Comparison of ENCODE assay signal across 8 mouse cellular contexts in the genomic region with DNA sequence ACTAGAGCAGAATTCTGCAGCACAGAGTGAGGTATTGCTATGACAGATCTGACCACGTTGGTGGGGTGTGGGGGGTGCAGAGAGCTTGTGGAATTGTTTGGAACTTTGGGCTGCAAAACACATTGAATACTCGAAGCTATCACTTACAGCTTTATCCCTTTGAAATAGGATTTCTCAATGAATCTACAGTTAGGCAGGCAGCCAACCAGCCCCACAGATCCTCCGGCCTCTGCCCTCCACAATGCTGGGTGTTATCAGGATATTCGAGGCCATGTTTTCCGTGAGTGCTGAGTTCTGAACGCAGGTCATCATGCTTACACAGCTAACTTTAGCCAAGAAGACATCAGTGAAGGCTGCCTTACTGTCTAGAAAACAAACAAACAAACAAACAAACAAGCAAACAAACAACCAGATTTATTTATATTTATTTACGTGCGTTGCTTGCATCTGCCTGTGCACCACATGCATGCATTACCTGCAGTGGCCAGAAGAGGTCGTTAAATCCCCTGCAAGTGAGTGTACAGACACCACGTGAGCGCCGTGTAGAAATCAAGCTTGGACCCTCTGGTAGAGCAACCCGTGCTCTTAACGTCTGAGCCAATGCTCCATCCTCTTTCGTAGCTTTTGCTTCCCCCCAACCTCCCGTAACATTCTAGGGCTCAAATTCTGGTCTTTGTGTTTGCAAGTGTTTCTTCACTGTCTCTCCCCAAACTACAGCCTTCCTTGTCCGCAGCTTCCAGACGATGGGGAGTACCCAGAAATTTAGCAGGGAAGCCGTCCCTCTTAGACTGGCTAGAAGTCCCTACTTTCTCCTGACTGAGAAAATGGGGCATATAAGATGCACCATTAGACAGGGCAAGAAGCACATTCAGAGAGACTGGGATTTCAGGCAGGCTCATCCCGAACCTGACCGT. TPM values are rescaled to one million over a fixed set of nuclear protein-coding genes. Genes with fewer than 3 reads are reported as not detected.
DNase-seq lines count a peak whose midpoint lies in the region; ATAC-seq and TF ChIP-seq lines count a peak whose summit lies in the region.

No protein-coding gene starts in this region.

- peak; percentile 97 for TF ChIP-seq CTCF in hindbrain, postnatal 0 days (IDR thresholded peaks at IDR 0.05; ENCODE audit: low read depth)
- peak; percentile 67; the same call in 1 of the 2 replicates for TF ChIP-seq CTCF in small intestine, adult 2 months (IDR thresholded peaks at IDR 0.05; ENCODE audit: extremely low read depth, insufficient read length, insufficient replicate concordance, low read depth, low read length)

- H3K27me3 ChIP-seq in hindbrain, postnatal 0 days (ENCODE audit: insufficient read depth, low read length) = no peaks in the 10 kb centered on the region
- no peaks in the 10 kb centered on the region for H3K27me3 ChIP-seq in midbrain, embryonic 12.5 days
- H3K27me3 ChIP-seq in small intestine, adult 2 months (ENCODE audit: control insufficient read depth, insufficient read depth, low read length) = no peaks in the 10 kb centered on the region

- H3K4me1 ChIP-seq in hindbrain, postnatal 0 days (ENCODE audit: insufficient read depth, low read length) = peaks cover 15% of the 10 kb centered on the region
- H3K4me1 ChIP-seq in midbrain, embryonic 12.5 days = peaks cover 28% of the 10 kb centered on the region
- H3K4me1 ChIP-seq in small intestine, adult 2 months (ENCODE audit: control insufficient read depth, insufficient read depth, insufficient read length, low read length) = peaks cover 6% of the 10 kb centered on the region; the same call in 1 of the 2 replicates

- peaks cover 2% of the 10 kb centered on the region; the same call in 1 of the 2 replicates for H3K36me3 ChIP-seq in hindbrain, postnatal 0 days (ENCODE audit: insufficient read depth, low read length)
- peaks cover 7% of the 10 kb centered on the region for H3K36me3 ChIP-seq in midbrain, embryonic 12.5 days
- H3K36me3 ChIP-seq in small intestine, adult 2 months (ENCODE audit: control insufficient read depth, insufficient read depth, low read length) = peaks cover under 1% of the 10 kb centered on the region; the same call in 1 of the 2 replicates

- peak; percentile 62 for ATAC-seq in frontal cortex, adult (ENCODE audit: low TSS enrichment)
- peak; percentile 81 for ATAC-seq in hindbrain, postnatal 0 days
- ATAC-seq in midbrain, embryonic 12.5 days (ENCODE audit: low FRiP score, low read depth) = peak; percentile 70

- WGBS in hindbrain, postnatal 0 days = 22% methylated on average over 21 of the region's 21 CpGs
- 31% methylated on average over 21 of the region's 21 CpGs for WGBS in midbrain, embryonic 12.5 days
- 35% methylated on average over 21 of the region's 21 CpGs for WGBS in small intestine, adult 2 months

- no peaks in the 10 kb centered on the region for H3K9me3 ChIP-seq in hindbrain, postnatal 0 days (ENCODE audit: low read length)
- H3K9me3 ChIP-seq in midbrain, embryonic 12.5 days = no peaks in the 10 kb centered on the region

- H3K9ac ChIP-seq in hindbrain, postnatal 0 days (replicated peaks; ENCODE audit: low read length) = no peak overlapping the region
- no peak overlapping the region for H3K9ac ChIP-seq in midbrain, embryonic 12.5 days (replicated peaks)

- DNase-seq in adrenal gland, adult (ENCODE audit: inconsistent age in 2 of 2, low spot score in 1 of 2) = peak; percentile 64 to 86
- DNase-seq in adrenal gland, adult 8-10 months = no peak
- DNase-seq in cerebellum, adult 8-10 months = peak; percentile 85
- peak; percentile 96 for DNase-seq in hindbrain, postnatal 0 days (ENCODE audit: low spot score)
- peak; percentile 54 to 68 for DNase-seq in left cerebral cortex, adult 8-10 months (ENCODE audit: low spot score in 2 of 2)

- H3K27ac ChIP-seq in hindbrain, postnatal 0 days = peak overlapping the region; percentile 78
- H3K27ac ChIP-seq in midbrain, embryonic 12.5 days (replicated peaks) = peak overlapping the region; percentile 87
- H3K27ac ChIP-seq in small intestine, adult 2 months (ENCODE audit: insufficient read depth, low read depth, low read length) = no peak overlapping the region

- TF ChIP-seq POLR2A in small intestine, adult 2 months (IDR thresholded peaks at IDR 0.05; ENCODE audit: low read depth, low read length) = no peak

- peak overlapping the region; percentile 44 for H3K4me2 ChIP-seq in hindbrain, postnatal 0 days (ENCODE audit: low read depth, low read length)
- peak overlapping the region; percentile 32 for H3K4me2 ChIP-seq in midbrain, embryonic 12.5 days (replicated peaks)

- H3K4me3 ChIP-seq in hindbrain, postnatal 0 days (ENCODE audit: low read length) = no peak overlapping the region
- no peak overlapping the region for H3K4me3 ChIP-seq in midbrain, embryonic 12.5 days
- H3K4me3 ChIP-seq in small intestine, adult 2 months (ENCODE audit: low read depth, low read length) = no peak overlapping the region

RNA-seq across cellular contexts. Expression of a gene that starts 12.1 kb away (rescaled TPM):
- 100 to 1,000 TPM; 298 to 415 (median 329) TPM for total RNA-seq in adrenal gland, adult 8-10 months (2022)
- 193 and 214 TPM in 2 replicates for total RNA-seq in hindbrain, postnatal 0 days (2014; rRNA removed)
- 119 and 122 TPM in 2 replicates for polyA plus RNA-seq in hindbrain, postnatal 0 days (2015; fragmentation: Nextera tagmentation; extraction: Ambion mirVana)
- 10 to 100 TPM; 76.1 to 79.2 (median 77.4) TPM for total RNA-seq in left cerebral cortex, adult 8-10 months (2022)
- 248 and 264 TPM in 2 replicates for polyA plus RNA-seq in midbrain, embryonic 12.5 days (2016; fragmentation: Nextera tagmentation; extraction: Ambion mirVana)
- 35.0 and 113 TPM in 2 replicates for polyA plus RNA-seq in small intestine, adult 2 months (2012; rRNA removed)
